Mouse (Mus musculus): ENCODE measurements at regions not wholly inside any gene's neighbourhood (a gene's known extent, or its start where the extent isn't known, plus 50 kb on each side); places are given as distances from the start of the nearest gene placed in this dataset.

DNA sequence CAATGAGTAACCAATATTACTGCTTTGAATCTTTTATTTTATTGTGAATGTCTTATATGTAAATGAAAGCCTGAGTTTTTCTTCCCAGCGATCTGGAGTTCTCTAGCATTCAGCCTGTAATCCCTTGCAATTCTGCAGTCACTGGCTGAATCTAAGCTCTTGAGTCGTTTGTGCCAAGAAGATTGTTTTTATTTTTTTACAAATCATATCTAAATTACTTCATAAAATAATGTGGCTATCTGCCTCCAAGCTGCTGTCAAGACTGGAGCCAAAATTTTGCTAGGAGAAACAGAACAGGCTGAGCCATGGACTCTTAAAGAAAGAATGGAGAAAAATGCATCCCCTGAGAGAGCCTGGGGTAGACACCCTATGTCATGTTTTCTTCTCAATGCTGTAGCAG is 455.4 kb upstream of the Gm26657 start:
- TF ChIP-seq GATA1 (IDR thresholded peaks at IDR 0.05; ENCODE audit: borderline replicate concordance, low read length) = no peak
- no peak for TF ChIP-seq FLI1 (IDR thresholded peaks at IDR 0.05; ENCODE audit: low read length)
